Mouse (Mus musculus) heart, adult 18-20 months (tissue): Measurements from ENCODE around the gene Atg7. TPM values are rescaled to one million over a fixed set of nuclear protein-coding genes. Genes with fewer than 3 reads are reported as not detected.

Source experiments
- DNase-seq, 2 experiments: peaks; one replicate each; pipeline ENCODE4 v3.0.0; 2021 to 2022; ENCODE audit warnings: mixed read lengths in 1 of 2
- total RNA-seq, 2 experiments: library from RNA; stranded (reverse); gene quantifications; 2 replicates each; pipeline ENCODE4 v1.2.3; 2021

The Atg7 gene
- total RNA-seq, 2 experiments from 2014 or later, result 11.0 to 13.2 TPM

DNA sequence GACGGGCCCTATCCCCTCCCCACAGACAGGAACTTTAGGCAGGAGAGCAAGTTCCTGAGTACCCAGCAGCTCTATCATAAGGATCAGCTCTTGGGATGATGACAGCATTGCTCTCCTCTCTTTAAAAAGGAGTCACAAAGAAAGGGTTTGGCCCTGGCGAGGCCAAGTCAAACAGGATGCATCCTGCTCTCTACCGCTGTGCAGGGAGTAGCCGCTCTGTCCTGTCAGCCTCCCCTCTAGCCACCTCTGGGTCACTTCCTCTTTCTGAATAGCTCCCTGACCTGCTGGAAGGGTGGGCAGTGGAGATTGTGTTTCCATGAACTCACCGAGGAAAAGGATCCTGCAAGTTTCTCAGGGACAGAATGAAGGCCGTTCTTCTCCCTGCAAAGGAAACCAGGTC, 175.6 kb downstream of the Atg7 start:
- peak; percentile 42 to 81 for DNase-seq

DNA sequence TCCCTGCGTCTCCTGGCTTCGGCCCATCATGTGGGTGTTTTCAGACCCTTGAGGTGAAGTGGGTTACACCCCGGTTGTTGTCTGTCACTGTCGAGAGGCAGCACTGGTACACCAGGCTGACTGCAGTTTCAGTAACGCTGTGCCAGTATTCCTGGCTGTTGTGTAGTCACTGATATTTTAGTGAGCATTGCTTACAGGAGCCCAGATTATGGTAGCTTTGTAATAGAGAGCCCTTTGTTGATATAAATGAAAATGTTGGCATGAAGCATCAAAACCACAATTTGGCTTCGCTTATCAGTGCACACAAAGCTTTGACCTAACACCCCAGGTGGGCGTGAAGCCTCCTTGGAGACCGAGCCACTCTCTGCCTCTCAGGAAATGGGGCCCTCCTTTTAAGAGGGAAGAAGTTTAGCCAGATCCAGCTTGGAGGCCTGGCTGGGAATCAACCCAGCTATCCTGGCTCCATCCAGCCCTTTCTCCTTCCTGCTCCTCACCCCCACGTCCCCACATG, 177.1 kb downstream of the Atg7 start:
- DNase-seq, result peak; percentile 54 to 75

DNA sequence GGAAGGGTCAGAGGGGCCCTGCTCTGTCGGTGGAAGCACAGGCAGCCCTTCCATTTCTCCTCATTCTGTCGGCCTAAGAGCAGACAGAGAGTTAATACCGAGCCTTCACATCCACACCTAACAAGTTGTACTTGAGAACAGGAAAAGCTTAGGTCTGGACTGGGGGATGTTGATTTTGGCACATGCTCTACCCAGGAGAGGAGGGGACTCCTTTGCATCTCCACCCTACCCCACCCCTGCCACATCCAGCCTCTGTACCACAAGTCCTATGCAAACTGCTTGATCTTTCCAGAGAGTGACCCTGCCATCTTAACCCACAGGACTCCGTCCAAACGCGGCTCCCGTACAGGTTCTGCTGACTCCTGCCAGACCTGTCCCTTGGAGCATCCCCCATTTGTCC, 178.7 kb downstream of the Atg7 start:
- peak in 1 of 2 experiments; percentile 67 for DNase-seq

GRCm38 (mm10) chr6:114826889-114827288, 184.0 kb downstream of the Atg7 start:
- DNase-seq, result no peak

- no peak for DNase-seq
Measured at GRCm38 (mm10) chr6:114829660-114830438, 187.0 kb downstream of the Atg7 start.

- no peak for DNase-seq
Measured at GRCm38 (mm10) chr6:114831807-114832206, 188.9 kb downstream of the Atg7 start.

DNA sequence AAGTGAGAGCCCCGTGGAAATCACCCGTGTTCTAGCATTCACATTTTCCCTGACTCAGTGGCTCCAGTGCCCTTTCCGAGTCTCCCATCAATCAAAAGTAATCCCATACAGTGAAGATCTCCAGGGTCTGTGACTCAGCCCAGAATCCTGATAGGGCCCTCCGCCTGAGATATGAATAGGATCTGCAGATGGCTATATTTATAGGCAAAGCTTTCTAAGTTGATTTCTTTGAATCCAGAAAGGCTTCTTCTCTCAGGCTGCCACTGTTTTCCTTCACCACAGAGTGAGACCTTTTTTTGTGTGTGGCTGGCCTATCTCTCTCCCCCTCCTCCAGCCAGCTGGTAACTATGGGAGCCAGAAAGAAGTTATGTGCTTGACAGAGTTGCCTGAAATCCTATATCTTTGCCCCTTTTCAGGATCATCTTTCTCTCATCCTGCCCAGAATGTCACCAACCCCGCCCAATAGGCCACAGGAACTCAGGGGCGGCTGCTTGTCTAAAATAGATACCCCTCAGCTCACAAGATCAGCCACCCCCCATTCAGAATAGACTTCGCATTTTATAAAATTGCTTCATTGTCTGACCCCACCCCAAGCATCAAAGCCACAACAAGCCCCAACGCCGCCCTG, 190.3 kb downstream of the Atg7 start:
- DNase-seq, result no peak

GRCm38 (mm10) chr6:114833791-114834346, 191.0 kb downstream of the Atg7 start:
- peak in 1 of 2 experiments; percentile 46 for DNase-seq

DNA sequence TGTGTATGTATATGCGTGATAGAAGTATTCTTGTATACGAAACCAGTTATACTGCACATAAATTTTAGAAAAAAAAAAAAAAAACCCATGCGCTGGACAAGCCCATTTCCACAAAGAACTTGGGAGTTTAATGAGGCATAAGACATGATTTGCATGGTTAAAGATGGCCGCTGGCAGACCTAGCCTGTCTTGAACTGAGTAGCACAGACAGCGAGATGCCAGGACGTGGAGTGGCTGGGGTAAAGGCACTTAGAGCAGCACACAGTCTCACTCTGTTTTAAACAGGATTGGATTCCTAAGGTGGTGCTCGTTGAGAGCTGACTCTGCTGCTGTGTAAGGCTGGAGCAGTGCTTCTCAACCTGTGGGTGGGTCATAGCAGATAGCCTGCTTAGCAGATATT, 192.4 kb downstream of the Atg7 start:
- no peak for DNase-seq

GRCm38 (mm10) chr6:114835752-114836151, 192.9 kb downstream of the Atg7 start:
- DNase-seq, result no peak

DNA sequence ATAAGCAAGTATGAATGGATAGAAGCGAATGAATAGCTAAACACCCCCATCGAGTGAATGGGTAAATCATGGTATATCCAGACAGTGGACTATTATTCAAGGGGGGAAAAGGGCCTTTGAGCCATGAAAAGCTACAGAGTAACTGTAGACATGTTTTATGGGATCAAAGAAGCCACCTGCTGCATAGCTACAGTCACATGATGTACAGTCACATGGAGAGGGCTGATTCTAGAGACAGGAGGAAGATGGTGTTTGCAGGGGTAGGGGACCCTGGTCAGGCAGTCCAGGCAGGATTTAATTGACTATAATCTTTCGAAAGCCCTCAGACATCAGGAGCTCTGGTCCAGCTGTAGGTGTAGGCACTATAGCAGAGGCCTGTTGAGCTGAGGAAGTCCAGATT, 193.5 kb downstream of the Atg7 start:
- DNase-seq, result no peak

- DNase-seq, result peak; percentile 39 to 72
Measured at GRCm38 (mm10) chr6:114838872-114839271, 196.0 kb downstream of the Atg7 start.

DNA sequence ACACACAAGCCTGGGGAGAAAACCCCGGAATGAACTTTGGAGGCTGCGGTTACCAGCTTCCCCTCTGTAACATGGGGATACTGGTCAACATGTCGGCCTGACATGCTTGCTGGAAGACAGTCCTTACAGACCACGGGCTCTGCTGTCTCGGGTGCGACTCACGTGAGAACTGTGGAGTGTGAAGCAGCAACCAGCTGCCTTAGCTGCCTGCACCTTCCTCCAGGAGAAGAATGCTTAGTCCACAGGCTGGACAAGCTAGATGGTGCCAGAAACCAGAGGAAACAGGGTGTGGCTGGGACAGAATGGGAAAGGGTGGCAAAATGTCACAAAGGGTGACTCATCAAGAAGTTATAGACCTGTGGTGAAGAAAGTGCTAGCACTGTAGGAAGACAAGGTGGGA, 197.1 kb downstream of the Atg7 start:
- DNase-seq, result peak; percentile 44 to 71

DNA sequence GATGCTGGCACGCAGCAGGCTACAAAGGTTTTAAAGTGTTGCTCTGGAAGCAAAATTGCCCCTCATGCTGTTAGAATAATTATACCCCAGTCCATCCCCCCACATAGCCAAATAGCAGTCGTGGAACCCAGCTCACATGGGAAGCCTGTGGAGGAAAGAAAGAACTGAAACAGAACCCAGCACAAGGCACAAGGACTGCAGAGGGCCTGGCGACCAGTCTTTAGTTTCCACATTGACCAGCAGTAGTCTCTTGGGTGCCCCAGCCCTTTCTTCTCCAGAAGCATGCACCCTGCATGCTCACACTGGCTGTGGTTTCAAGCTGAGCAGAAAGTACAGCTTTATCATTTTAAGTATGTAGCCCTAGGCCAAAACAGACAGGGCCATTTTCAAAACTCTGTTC, 199.2 kb downstream of the Atg7 start:
- DNase-seq, result no peak

DNA sequence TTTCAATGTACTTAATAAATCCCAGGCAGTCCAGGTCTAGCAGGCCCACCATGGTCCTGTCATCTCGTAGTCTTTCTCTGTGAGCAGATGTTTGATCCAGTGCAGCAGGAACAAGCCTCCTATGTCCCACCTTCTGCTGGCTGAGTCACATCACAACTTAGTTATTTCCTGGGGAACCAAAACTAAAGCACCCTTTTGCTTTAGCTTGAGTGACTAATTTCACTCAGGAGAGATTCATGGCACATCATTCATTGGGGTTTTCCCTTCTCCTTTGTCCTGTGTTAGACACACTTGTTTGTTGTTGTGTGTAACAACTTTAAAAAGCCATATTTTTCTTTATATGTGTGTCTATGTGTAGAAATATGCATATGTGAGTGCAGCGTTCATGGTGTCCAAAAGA, 200.0 kb downstream of the Atg7 start:
- no peak for DNase-seq

DNA sequence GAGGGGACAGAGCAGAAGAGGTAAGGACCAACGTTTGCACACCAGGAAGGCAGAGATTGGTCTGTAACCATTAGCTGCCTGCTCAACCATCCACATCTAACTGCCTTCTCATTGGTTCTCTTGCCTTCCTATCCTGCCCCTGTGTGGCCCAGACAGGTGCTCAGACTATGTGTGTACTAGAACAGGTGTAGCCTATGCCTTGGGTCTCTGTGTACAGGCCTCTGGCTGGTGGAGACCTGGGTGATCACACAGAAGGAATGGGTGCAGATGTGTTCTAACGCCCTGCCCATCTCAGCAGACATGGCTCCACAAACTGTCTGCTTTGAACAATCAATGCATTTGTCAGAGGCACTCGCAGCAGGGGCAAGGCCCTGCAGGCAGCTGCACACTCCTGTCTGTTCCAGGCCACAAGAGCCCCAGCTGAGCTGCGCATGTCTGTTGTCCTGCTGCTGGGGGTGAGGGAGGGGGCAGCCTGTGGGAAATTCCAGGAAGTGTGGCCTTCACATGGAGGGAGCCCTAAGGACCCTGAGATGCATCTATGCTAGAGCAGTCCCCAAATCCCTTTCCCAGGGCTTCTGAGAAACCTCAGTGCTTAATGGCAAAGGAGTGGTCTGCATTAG, 203.4 kb downstream of the Atg7 start:
- no peak for DNase-seq

DNA sequence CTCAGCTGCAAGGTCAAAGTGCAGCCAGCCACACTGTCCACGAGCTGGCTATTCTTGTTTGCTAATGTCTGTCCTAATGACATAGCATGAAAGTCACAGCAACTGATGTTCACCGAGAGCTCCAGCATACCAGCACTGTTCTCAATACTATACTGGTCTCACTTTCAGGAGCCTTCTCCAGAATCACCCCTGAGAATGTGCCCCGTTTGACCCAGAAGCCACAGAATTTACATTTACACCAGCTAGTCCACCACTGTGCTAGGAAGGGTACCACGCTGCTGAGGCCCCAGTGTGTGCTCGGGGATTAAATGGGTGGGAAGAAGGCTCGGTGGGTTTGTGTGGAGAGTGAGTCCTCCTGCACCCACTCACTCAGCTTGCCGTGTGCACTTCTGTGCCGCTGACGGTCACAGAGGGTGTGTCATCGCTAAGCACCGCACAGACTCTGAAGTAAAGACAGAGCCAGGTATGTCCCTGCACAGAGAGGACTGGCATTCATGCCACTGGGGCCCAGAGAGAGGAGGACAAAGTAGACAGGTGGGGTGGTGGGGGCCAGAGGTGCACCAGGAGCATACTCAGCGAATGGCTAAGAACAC, 204.8 kb downstream of the Atg7 start:
- DNase-seq, result no peak

- no peak for DNase-seq
Measured at GRCm38 (mm10) chr6:114848761-114849160, 205.9 kb downstream of the Atg7 start.

GRCm38 (mm10) chr6:114849787-114850186, 206.9 kb downstream of the Atg7 start:
- DNase-seq, result no peak

DNA sequence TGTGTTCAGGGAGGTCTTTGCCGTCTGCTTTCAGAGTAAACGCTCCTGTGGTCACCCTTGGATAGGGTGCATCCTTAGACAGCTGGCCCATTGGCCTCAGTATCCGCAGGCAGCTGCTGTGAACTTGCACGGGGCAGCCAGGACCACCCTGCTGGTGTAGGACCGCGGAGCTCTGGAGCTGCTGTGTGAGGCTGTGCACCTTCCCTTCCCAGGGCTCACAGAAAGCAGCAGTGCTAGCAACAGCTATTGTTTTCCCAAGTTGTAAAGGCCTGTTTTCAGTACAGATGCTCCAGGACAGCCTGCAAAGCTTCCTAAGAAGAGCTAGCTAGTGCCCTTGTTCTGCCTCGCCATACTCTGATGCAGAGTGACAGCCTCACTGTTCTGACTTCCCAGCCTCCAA, 208.8 kb downstream of the Atg7 start:
- no peak for DNase-seq

- DNase-seq, result no peak
Measured at GRCm38 (mm10) chr6:114852739-114853138, 209.8 kb downstream of the Atg7 start.

DNA sequence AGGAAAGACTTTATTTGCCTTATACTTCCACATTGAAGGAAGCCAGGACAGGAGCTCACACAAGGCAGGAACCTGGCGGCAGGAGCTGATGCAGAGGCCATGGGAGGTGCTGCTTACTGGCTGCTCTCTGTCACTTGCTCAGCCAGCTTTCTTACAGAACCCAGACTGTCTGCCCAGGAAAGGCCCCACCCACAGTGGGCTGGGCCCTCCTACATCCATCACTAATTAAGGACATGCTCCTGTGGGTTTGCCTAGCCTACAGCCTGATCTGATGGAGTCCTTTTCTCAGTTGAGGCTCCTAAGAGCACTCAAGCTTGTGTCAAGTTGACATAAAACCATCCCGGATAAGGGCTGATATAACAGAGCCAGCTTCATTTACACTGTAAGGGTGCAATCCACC, 211.5 kb downstream of the Atg7 start:
- DNase-seq, result no peak

GRCm38 (mm10) chr6:114855644-114856043, 212.7 kb downstream of the Atg7 start:
- DNase-seq, result no peak
